Mouse (Mus musculus): ENCODE measurements around the gene Abhd8. TPM values are rescaled to one million over a fixed set of nuclear protein-coding genes. Genes with fewer than 3 reads are reported as not detected.

Gene Abhd8
- polyA plus RNA-seq, 1 experiment from 2014 or later, result 27.5 TPM

GRCm38 (mm10) chr8:71466198-71466597, 2.7 kb upstream of the Abhd8 start:
- Histone ChIP-seq H3K27me3 (ENCODE audit: control insufficient read depth, insufficient read depth, low read length) (no peaks in the 10 kb centered on the region), H3K9me3 (replicated peaks; ENCODE audit: control insufficient read depth, low read length) (no peaks in the 10 kb centered on the region), H3K36me3 (ENCODE audit: control insufficient read depth, insufficient read depth, low read length) (no peaks in the 10 kb centered on the region), H3K4me1 (ENCODE audit: control insufficient read depth, insufficient read depth, low read length) (peaks cover 34% of the 10 kb centered on the region), H3K4me3 (replicated peaks; ENCODE audit: low read length) (no peak overlapping the region), H3K27ac (ENCODE audit: low read length) (no peak overlapping the region), H3K4me2 (ENCODE audit: low read depth, low read length) (no peak overlapping the region), H3K9ac (ENCODE audit: low read length) (no peak overlapping the region)
- WGBS, result 95% methylated on average over 5 of the region's 5 CpGs
- ATAC-seq (ENCODE audit: insufficient read depth, low FRiP score), result no peak

- H3K4me1 ChIP-seq (ENCODE audit: control insufficient read depth, insufficient read depth, low read length), result peaks cover 34% of the 10 kb centered on the region
- H3K4me3 ChIP-seq (replicated peaks; ENCODE audit: low read length), result peak overlapping the region; percentile 78
- peak overlapping the region; percentile 75 for H3K9ac ChIP-seq (ENCODE audit: low read length)
- H3K9me3 ChIP-seq (replicated peaks; ENCODE audit: control insufficient read depth, low read length), result no peaks in the 10 kb centered on the region
- no peaks in the 10 kb centered on the region for H3K36me3 ChIP-seq (ENCODE audit: control insufficient read depth, insufficient read depth, low read length)
- no peaks in the 10 kb centered on the region for H3K27me3 ChIP-seq (ENCODE audit: control insufficient read depth, insufficient read depth, low read length)
- ATAC-seq (ENCODE audit: insufficient read depth, low FRiP score), result no peak
- no peak overlapping the region for H3K27ac ChIP-seq (ENCODE audit: low read length)
- H3K4me2 ChIP-seq (ENCODE audit: low read depth, low read length), result peak overlapping the region; percentile 81
- 75% methylated on average over 8 of the region's 8 CpGs for WGBS
Measured at GRCm38 (mm10) chr8:71465733-71466132, 2.3 kb upstream of the Abhd8 start.

GRCm38 (mm10) chr8:71464513-71465500, 1.4 kb upstream of the Abhd8 start, which contains the start of gene Mrpl34:
Gene Mrpl34 (plus strand): TSS chr8:71464959.
- H3K9ac ChIP-seq (ENCODE audit: low read length), result peak within 1 kb of the TSS; percentile 75
- H3K4me2 ChIP-seq (ENCODE audit: low read depth, low read length), result peak within 1 kb of the TSS; percentile 81
- H3K27me3 ChIP-seq (ENCODE audit: control insufficient read depth, insufficient read depth, low read length), result no peaks in the 10 kb centered on the region
- under 1% methylated on average over 59 of the region's 59 CpGs for WGBS
- peaks cover 25% of the 10 kb centered on the region for H3K4me1 ChIP-seq (ENCODE audit: control insufficient read depth, insufficient read depth, low read length)
- H3K36me3 ChIP-seq (ENCODE audit: control insufficient read depth, insufficient read depth, low read length), result no peaks in the 10 kb centered on the region
- H3K27ac ChIP-seq (ENCODE audit: low read length), result peak within 1 kb of the TSS; percentile 94
- ATAC-seq (ENCODE audit: insufficient read depth, low FRiP score), result peak; percentile 79
- peak within 1 kb of the TSS; percentile 78 for H3K4me3 ChIP-seq (replicated peaks; ENCODE audit: low read length)
- H3K9me3 ChIP-seq (replicated peaks; ENCODE audit: control insufficient read depth, low read length), result no peaks in the 10 kb centered on the region

DNA sequence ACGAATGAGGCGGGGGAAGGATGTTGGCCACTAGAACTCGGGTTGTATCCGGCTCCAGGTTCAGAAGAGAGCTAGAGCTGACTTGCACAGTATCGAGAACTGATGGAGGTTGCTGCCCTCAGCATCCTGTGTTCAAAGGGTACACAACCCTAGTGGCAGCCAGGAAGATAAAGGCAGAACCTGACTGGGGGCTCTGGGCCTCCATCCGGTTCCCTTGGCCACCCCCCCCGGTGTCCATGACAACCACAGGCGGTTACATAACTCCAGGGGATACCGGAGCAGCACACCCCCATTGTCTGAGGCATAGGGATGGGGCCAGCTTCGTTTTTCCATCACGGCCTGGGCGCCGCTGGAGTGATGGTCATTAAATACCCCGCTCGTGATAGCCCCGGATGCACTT, 669 bp downstream of the Abhd8 start:
- Histone ChIP-seq H3K9ac (ENCODE audit: low read length) (peak overlapping the region; percentile 82), H3K27ac (ENCODE audit: low read length) (0 out of 2 replicates have a peak overlapping the region, but pooled peaks have one; percentile 20), H3K36me3 (ENCODE audit: control insufficient read depth, insufficient read depth, low read length) (no peaks in the 10 kb centered on the region; the same call in 1 of the 2 replicates), H3K9me3 (replicated peaks; ENCODE audit: control insufficient read depth, low read length) (no peaks in the 10 kb centered on the region), H3K4me2 (ENCODE audit: low read depth, low read length) (peak overlapping the region; percentile 81), H3K4me1 (ENCODE audit: control insufficient read depth, insufficient read depth, low read length) (peaks cover 24% of the 10 kb centered on the region), H3K27me3 (ENCODE audit: control insufficient read depth, insufficient read depth, low read length) (no peaks in the 10 kb centered on the region), H3K4me3 (replicated peaks; ENCODE audit: low read length) (peak overlapping the region; percentile 78)
- no peak for ATAC-seq (ENCODE audit: insufficient read depth, low FRiP score)
- 4% methylated on average over 16 of the region's 16 CpGs for WGBS

DNA sequence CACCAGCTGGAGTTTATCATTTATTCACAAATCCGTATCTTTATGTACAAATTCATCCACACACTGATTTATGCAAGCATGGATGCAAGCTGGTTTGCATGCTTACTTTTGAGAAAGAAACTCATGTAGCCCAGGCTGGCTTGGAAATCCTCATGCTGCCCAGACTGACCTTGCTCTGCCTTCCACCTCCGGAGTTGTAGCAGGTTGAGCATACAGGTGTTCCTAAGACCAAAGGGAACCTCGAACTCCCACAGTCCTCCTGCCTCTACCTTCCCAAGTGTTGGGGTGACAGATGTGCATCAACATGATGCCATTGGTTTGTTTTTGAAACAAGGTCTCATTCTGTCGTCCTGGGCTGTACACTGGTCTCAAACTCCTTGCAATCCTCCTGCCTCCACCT, 1.3 kb downstream of the Abhd8 start:
- WGBS, result 69% methylated on average over 4 of the region's 4 CpGs
- Histone ChIP-seq H3K36me3 (ENCODE audit: control insufficient read depth, insufficient read depth, low read length) (no peaks in the 10 kb centered on the region; the same call in 1 of the 2 replicates), H3K27me3 (ENCODE audit: control insufficient read depth, insufficient read depth, low read length) (no peaks in the 10 kb centered on the region), H3K9ac (ENCODE audit: low read length) (peak overlapping the region; percentile 82; the same call in 1 of the 2 replicates), H3K4me2 (ENCODE audit: low read depth, low read length) (peak overlapping the region; percentile 81), H3K4me3 (replicated peaks; ENCODE audit: low read length) (peak overlapping the region; percentile 78; the same call in 1 of the 2 replicates), H3K4me1 (ENCODE audit: control insufficient read depth, insufficient read depth, low read length) (peaks cover 26% of the 10 kb centered on the region), H3K27ac (ENCODE audit: low read length) (no peak overlapping the region), H3K9me3 (replicated peaks; ENCODE audit: control insufficient read depth, low read length) (no peaks in the 10 kb centered on the region)
- ATAC-seq (ENCODE audit: insufficient read depth, low FRiP score), result no peak

DNA sequence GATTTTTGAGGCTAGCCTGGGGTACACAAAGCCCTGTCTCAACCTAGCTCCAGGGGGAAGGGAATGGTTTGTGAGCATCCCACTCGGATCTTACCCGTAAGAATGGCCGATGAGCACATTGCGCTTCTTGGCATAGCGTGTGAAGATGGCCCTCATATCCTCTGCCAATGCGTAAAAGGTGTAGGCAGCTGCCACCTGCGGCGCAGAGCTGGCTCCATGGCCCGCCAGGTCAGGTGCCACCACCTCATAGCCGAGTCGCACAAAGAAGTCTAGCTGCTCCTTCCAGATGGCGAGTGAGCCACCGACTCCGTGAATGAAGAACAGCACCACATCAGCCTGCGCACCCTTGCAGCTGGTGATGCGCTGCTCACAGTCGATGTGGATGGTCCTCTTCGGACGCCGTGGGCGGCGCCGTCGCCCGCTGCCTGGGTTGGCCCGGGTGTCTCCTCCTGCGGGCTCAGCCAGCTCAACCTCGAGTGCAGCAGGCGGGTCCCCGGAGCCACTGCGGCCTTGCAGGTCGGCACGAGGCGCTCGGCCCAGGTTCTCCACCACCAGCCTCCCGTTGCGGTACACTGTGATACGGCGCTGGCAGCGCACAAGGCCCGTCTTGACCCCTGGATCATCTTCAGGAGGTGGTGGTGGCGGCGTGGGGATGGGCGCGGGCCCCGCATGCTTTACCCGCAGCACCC, 2.2 kb downstream of the Abhd8 start:
- no peak overlapping the region for H3K27ac ChIP-seq (ENCODE audit: low read length)
- H3K9ac ChIP-seq (ENCODE audit: low read length), result no peak overlapping the region
- H3K4me1 ChIP-seq (ENCODE audit: control insufficient read depth, insufficient read depth, low read length), result peaks cover 27% of the 10 kb centered on the region
- no peaks in the 10 kb centered on the region for H3K9me3 ChIP-seq (replicated peaks; ENCODE audit: control insufficient read depth, low read length)
- no peaks in the 10 kb centered on the region for H3K27me3 ChIP-seq (ENCODE audit: control insufficient read depth, insufficient read depth, low read length)
- H3K4me2 ChIP-seq (ENCODE audit: low read depth, low read length), result no peak overlapping the region
- ATAC-seq (ENCODE audit: insufficient read depth, low FRiP score), result no peak
- H3K36me3 ChIP-seq (ENCODE audit: control insufficient read depth, insufficient read depth, low read length), result no peaks in the 10 kb centered on the region; the same call in 1 of the 2 replicates
- H3K4me3 ChIP-seq (replicated peaks; ENCODE audit: low read length), result no peak overlapping the region
- WGBS, result 82% methylated on average over 47 of the region's 47 CpGs

GRCm38 (mm10) chr8:71460716-71461115, 2.7 kb downstream of the Abhd8 start:
- Histone ChIP-seq H3K4me1 (ENCODE audit: control insufficient read depth, insufficient read depth, low read length) (peaks cover 24% of the 10 kb centered on the region), H3K36me3 (ENCODE audit: control insufficient read depth, insufficient read depth, low read length) (no peaks in the 10 kb centered on the region; the same call in 1 of the 2 replicates)

GRCm38 (mm10) chr8:71457659-71458270, 5.7 kb downstream of the Abhd8 start:
- no peaks in the 10 kb centered on the region for H3K27me3 ChIP-seq (ENCODE audit: control insufficient read depth, insufficient read depth, low read length)
- H3K36me3 ChIP-seq (ENCODE audit: control insufficient read depth, insufficient read depth, low read length), result no peaks in the 10 kb centered on the region; the same call in 1 of the 2 replicates
- no peaks in the 10 kb centered on the region for H3K9me3 ChIP-seq (replicated peaks; ENCODE audit: control insufficient read depth, low read length)
- no peak overlapping the region for H3K4me3 ChIP-seq (replicated peaks; ENCODE audit: low read length)
- peaks cover 10% of the 10 kb centered on the region; the same call in 1 of the 2 replicates for H3K4me1 ChIP-seq (ENCODE audit: control insufficient read depth, insufficient read depth, low read length)
- H3K9ac ChIP-seq (ENCODE audit: low read length), result no peak overlapping the region
- WGBS, result 81% methylated on average over 20 of the region's 20 CpGs
- no peak overlapping the region for H3K4me2 ChIP-seq (ENCODE audit: low read depth, low read length)
- no peak for ATAC-seq (ENCODE audit: insufficient read depth, low FRiP score)
- H3K27ac ChIP-seq (ENCODE audit: low read length), result no peak overlapping the region

More at GRCm38 (mm10) chr8:71460716-71461115, 2.7 kb downstream of the Abhd8 start:
- no peaks in the 10 kb centered on the region for H3K27me3 ChIP-seq (ENCODE audit: control insufficient read depth, insufficient read depth, low read length)
- H3K4me3 ChIP-seq (replicated peaks; ENCODE audit: low read length), result no peak overlapping the region
- no peaks in the 10 kb centered on the region for H3K9me3 ChIP-seq (replicated peaks; ENCODE audit: control insufficient read depth, low read length)
- H3K4me2 ChIP-seq (ENCODE audit: low read depth, low read length), result no peak overlapping the region
- H3K9ac ChIP-seq (ENCODE audit: low read length), result no peak overlapping the region
- ATAC-seq (ENCODE audit: insufficient read depth, low FRiP score), result no peak
- H3K27ac ChIP-seq (ENCODE audit: low read length), result no peak overlapping the region
- 93% methylated on average over 6 of the region's 6 CpGs for WGBS

All from stomach, embryonic 16.5 days (tissue).